In genomic region chr6:114674771-114675170, GRCm38 (mm10) we compare ENCODE assay signal across 30 mouse cellular contexts. TPM values are rescaled to one million over a fixed set of nuclear protein-coding genes. Genes with fewer than 3 reads are reported as not detected.
A peak's percentile ranks its signal among the peaks of the same experiment; 100 is the strongest.
DNase-seq lines count a peak whose midpoint lies in the region; ATAC-seq and TF ChIP-seq lines count a peak whose summit lies in the region.
"Had no signal": no experiment of that assay in that cellular context is flagged by ENCODE, and none has a peak within 500 bp of the region (broad histone marks: within the 10 kb centered on the region; RNA-seq: fewer than 3 reads in every experiment).

No protein-coding gene starts in this region.

- DNase-seq in liver, embryonic 14.5 days (ENCODE audit: low read depth in 3 of 3, low spot score in 3 of 3): no peak
- DNase-seq in ES-CJ7 (ENCODE audit: low read depth, low spot score) (peak; percentile 62), WW6 (ENCODE audit: low read depth, low spot score) (peak; percentile 29)
- no peak for DNase-seq in stomach, postnatal 0 days (ENCODE audit: low spot score)
- DNase-seq in kidney, adult 8-10 months: no peak
- DNase-seq in retina, postnatal 1 day: no peak
- DNase-seq: adrenal gland, postnatal 25 days; cerebellum, adult 11-12 months; cerebellum, adult 9-11 months; heart, adult 2 months; heart, postnatal 14 days; kidney, adult 2 months; lung, postnatal 10 days; right cerebral cortex, adult 18-20 months; spleen, adult 18-20 months; thymus, postnatal 4 days had no signal

- TF ChIP-seq EP300 in liver, embryonic 14.5 days (IDR thresholded peaks at IDR 0.05; ENCODE audit: low read depth): no peak
- TF ChIP-seq EP300 in stomach, postnatal 0 days (optimal IDR thresholded peaks at IDR 0.05): no peak

- no peaks in the 10 kb centered on the region for H3K27me3 ChIP-seq in liver, embryonic 14.5 days (ENCODE audit: control insufficient read depth, insufficient read depth, low read length)
- H3K27me3 ChIP-seq in liver, embryonic 12.5 days (replicated peaks): no peaks in the 10 kb centered on the region
- no peaks in the 10 kb centered on the region for H3K27me3 ChIP-seq in stomach, postnatal 0 days (ENCODE audit: control insufficient read depth, insufficient read depth, low read length)
- H3K27me3 ChIP-seq: embryonic facial prominence, embryonic 13.5 days; heart, embryonic 13.5 days; hindbrain, embryonic 15.5 days; limb, embryonic 15.5 days; midbrain, embryonic 15.5 days had no signal

- no peak for ATAC-seq in liver, embryonic 14.5 days (ENCODE audit: insufficient read depth)
- ATAC-seq in liver, embryonic 12.5 days: no peak
- no peak for ATAC-seq in stomach, postnatal 0 days (ENCODE audit: low FRiP score, low TSS enrichment)
- ATAC-seq: CD4-positive, CD25-positive, alpha-beta regulatory T cell, adult 4 months; forebrain, embryonic 16.5 days; inflammation-experienced regulatory T-cells, adult 6 months; midbrain, embryonic 15.5 days had no signal

- H3K4me1 ChIP-seq in liver, embryonic 14.5 days (replicated peaks; ENCODE audit: control insufficient read depth in 2 of 2, insufficient read depth in 2 of 2, low read length in 1 of 2): 0 out of 4 replicates have a peak, but pooled peaks cover 0 to 4% of the 10 kb centered on the region in 2 experiments
- no peaks in the 10 kb centered on the region for H3K4me1 ChIP-seq in liver, embryonic 12.5 days
- H3K4me1 ChIP-seq in stomach, postnatal 0 days (replicated peaks; ENCODE audit: control insufficient read depth, insufficient read depth): no peaks in the 10 kb centered on the region
- H3K4me1 ChIP-seq: embryonic facial prominence, embryonic 13.5 days; heart, embryonic 13.5 days; hindbrain, embryonic 10.5 days; hindbrain, embryonic 15.5 days; limb, embryonic 10.5 days; limb, embryonic 15.5 days; midbrain, embryonic 15.5 days had no signal

- no peak overlapping the region for H3K4me2 ChIP-seq in liver, embryonic 14.5 days (ENCODE audit: low read depth)
- no peak overlapping the region for H3K4me2 ChIP-seq in liver, embryonic 12.5 days
- H3K4me2 ChIP-seq in stomach, postnatal 0 days (replicated peaks; ENCODE audit: low read depth): no peak overlapping the region
- H3K4me2 ChIP-seq: embryonic facial prominence, embryonic 13.5 days; heart, embryonic 13.5 days; hindbrain, embryonic 15.5 days; limb, embryonic 15.5 days; midbrain, embryonic 15.5 days had no signal

- no peaks in the 10 kb centered on the region for H3K36me3 ChIP-seq in liver, embryonic 14.5 days (replicated peaks; ENCODE audit: control insufficient read depth, insufficient read depth, low read depth)
- peaks cover 35% of the 10 kb centered on the region for H3K36me3 ChIP-seq in liver, embryonic 12.5 days
- no peaks in the 10 kb centered on the region for H3K36me3 ChIP-seq in stomach, postnatal 0 days (ENCODE audit: control insufficient read depth, insufficient read depth, low read length)
- H3K36me3 ChIP-seq: hindbrain, embryonic 15.5 days had no signal

- no peak overlapping the region for H3K4me3 ChIP-seq in liver, embryonic 14.5 days (ENCODE audit: insufficient read depth in 1 of 2, low read depth in 2 of 2, low read length in 2 of 2)
- H3K4me3 ChIP-seq in liver, embryonic 12.5 days: no peak overlapping the region
- H3K4me3 ChIP-seq in stomach, postnatal 0 days (ENCODE audit: low read depth, low read length): no peak overlapping the region
- H3K4me3 ChIP-seq: embryonic facial prominence, embryonic 13.5 days; erythroblast, embryonic 14.5 days; heart, adult 2 months; heart, embryonic 13.5 days; hindbrain, embryonic 10.5 days; hindbrain, embryonic 15.5 days; limb, embryonic 10.5 days; limb, embryonic 15.5 days; midbrain, embryonic 15.5 days had no signal

- H3K9ac ChIP-seq in liver, embryonic 14.5 days (replicated peaks): no peak overlapping the region
- no peak overlapping the region for H3K9ac ChIP-seq in liver, embryonic 12.5 days
- H3K9ac ChIP-seq in stomach, postnatal 0 days (ENCODE audit: low read length): no peak overlapping the region
- H3K9ac ChIP-seq: embryonic facial prominence, embryonic 13.5 days; heart, embryonic 13.5 days; hindbrain, embryonic 15.5 days; limb, embryonic 15.5 days; midbrain, embryonic 15.5 days had no signal

- no peaks in the 10 kb centered on the region for H3K9me3 ChIP-seq in liver, embryonic 14.5 days (ENCODE audit: control insufficient read depth, low read length)
- peaks cover 3% of the 10 kb centered on the region; the same call in 1 of the 2 replicates for H3K9me3 ChIP-seq in liver, embryonic 12.5 days (replicated peaks)
- H3K9me3 ChIP-seq in stomach, postnatal 0 days (ENCODE audit: control insufficient read depth, low read length): no peaks in the 10 kb centered on the region
- H3K9me3 ChIP-seq: embryonic facial prominence, embryonic 13.5 days; hindbrain, embryonic 15.5 days; limb, embryonic 10.5 days; limb, embryonic 15.5 days; midbrain, embryonic 15.5 days had no signal

- peak; percentile 39 for TF ChIP-seq CTCF in liver, embryonic 14.5 days (IDR thresholded peaks at IDR 0.05; ENCODE audit: low read depth)
- peak; percentile 15; the same call in 1 of the 2 replicates for TF ChIP-seq CTCF in stomach, postnatal 0 days (IDR thresholded peaks at IDR 0.05; ENCODE audit: low read depth)

- no peak overlapping the region for H3K27ac ChIP-seq in liver, embryonic 14.5 days
- H3K27ac ChIP-seq in liver, embryonic 12.5 days: no peak overlapping the region
- no peak overlapping the region for H3K27ac ChIP-seq in stomach, postnatal 0 days (replicated peaks)
- H3K27ac ChIP-seq: embryonic facial prominence, embryonic 13.5 days; heart, adult 2 months; heart, embryonic 13.5 days; hindbrain, embryonic 10.5 days; hindbrain, embryonic 15.5 days; kidney, postnatal 0 days; limb, embryonic 10.5 days; limb, embryonic 15.5 days; macrophage; midbrain, embryonic 15.5 days had no signal

RNA-seq across cellular contexts. Expression of gene Atg7, which starts 31.9 kb away (rescaled TPM):
- polyA plus RNA-seq in liver, embryonic 14.5 days (2012; rRNA removed): 4.7 and 4.8 TPM in 2 replicates
- polyA plus RNA-seq in liver, embryonic 14.5 days (2014; fragmentation: Nextera tagmentation; extraction: Ambion mirVana): 8.9 and 11.8 TPM in 2 replicates
- polyA plus RNA-seq in liver, embryonic 12.5 days (2016; fragmentation: Nextera tagmentation; extraction: Ambion mirVana): 15.0 and 15.7 TPM in 2 replicates
- polyA plus RNA-seq in stomach, postnatal 0 days (2015; fragmentation: Nextera tagmentation; extraction: Ambion mirVana): 14.0 and 15.0 TPM in 2 replicates

Comparison
In these comparisons a context has a peak if more than half of its experiments do, and no peak if none do; other contexts are left out.
1. DNase-seq: peak in ES-CJ7 (single experiment) and WW6 (single experiment); none in liver, embryonic 14.5 days (0 of 3), stomach, postnatal 0 days (single experiment), kidney, adult 8-10 months (0 of 2) and retina, postnatal 1 day (single experiment).